Mouse (Mus musculus): ENCODE results near the gene Pdxdc1.
"Not testable (repeated sequence)": the region's sequence is repeated elsewhere in the genome, so short reads cannot be mapped to it uniquely, and the experiment has no call there.

Pdxdc1 gene

GRCm38 (mm10) chr16:13813200-13813599, 89.7 kb downstream of the Pdxdc1 start:
- DNase-seq (ENCODE audit: low spot score in 2 of 2), result no peak

- DNase-seq (ENCODE audit: low spot score in 2 of 2), result no peak
These were observed 90.8 kb downstream of the Pdxdc1 start for GRCm38 (mm10) chr16:13812152-13812551.

- DNase-seq (ENCODE audit: low spot score in 2 of 2), result no peak
These were observed 94.5 kb downstream of the Pdxdc1 start for GRCm38 (mm10) chr16:13808410-13808809.

GRCm38 (mm10) chr16:13807616-13808015, 95.3 kb downstream of the Pdxdc1 start:
- no peak for DNase-seq (ENCODE audit: low spot score in 2 of 2)

GRCm38 (mm10) chr16:13804666-13805065, 98.3 kb downstream of the Pdxdc1 start:
- peak in 1 of 2 experiments; percentile 23 for DNase-seq (ENCODE audit: low spot score in 2 of 2)

GRCm38 (mm10) chr16:13801231-13801630, 101.7 kb downstream of the Pdxdc1 start:
- no peak for DNase-seq (ENCODE audit: low spot score in 2 of 2)

GRCm38 (mm10) chr16:13796746-13797175, 106.2 kb downstream of the Pdxdc1 start:
- DNase-seq (ENCODE audit: low spot score in 2 of 2), result no peak

- DNase-seq (ENCODE audit: low spot score in 2 of 2), result not testable (repeated sequence)
These were observed 109.5 kb downstream of the Pdxdc1 start for GRCm38 (mm10) chr16:13793441-13793840.

GRCm38 (mm10) chr16:13785932-13786331, 117.0 kb downstream of the Pdxdc1 start:
- no peak for DNase-seq (ENCODE audit: low spot score in 2 of 2)
